Mouse (Mus musculus): ENCODE data around the gene Ahcyl1. TPM values are rescaled to one million over a fixed set of nuclear protein-coding genes. Genes with fewer than 3 reads are reported as not detected.

Ahcyl1 gene
- polyA plus RNA-seq, 1 experiment from 2014 or later = 110 TPM

- no peaks in the 10 kb centered on the region for H3K27me3 ChIP-seq (replicated peaks; ENCODE audit: control insufficient read depth, insufficient read depth, low read length)
- no peaks in the 10 kb centered on the region for H3K4me1 ChIP-seq (replicated peaks; ENCODE audit: control insufficient read depth, insufficient read depth, low read length)
- H3K27ac ChIP-seq (ENCODE audit: low read length) = no peak overlapping the region
- H3K36me3 ChIP-seq (ENCODE audit: control insufficient read depth, insufficient read depth) = no peaks in the 10 kb centered on the region
- H3K4me2 ChIP-seq (ENCODE audit: low read length) = no peak overlapping the region
- no peak overlapping the region for H3K9ac ChIP-seq (replicated peaks; ENCODE audit: low read depth, low read length)
- 91% methylated on average over 4 of the region's 4 CpGs for WGBS
- no peak for ATAC-seq
- H3K4me3 ChIP-seq (replicated peaks; ENCODE audit: low read length) = no peak overlapping the region
- H3K9me3 ChIP-seq (ENCODE audit: control insufficient read depth, low read length) = no peaks in the 10 kb centered on the region
Observed at GRCm38 (mm10) chr3:107707239-107707638, 10.9 kb upstream of the Ahcyl1 start.

- Histone ChIP-seq H3K9ac (replicated peaks; ENCODE audit: low read depth, low read length) (no peak overlapping the region), H3K4me3 (replicated peaks; ENCODE audit: low read length) (no peak overlapping the region), H3K9me3 (ENCODE audit: control insufficient read depth, low read length) (no peaks in the 10 kb centered on the region), H3K4me2 (ENCODE audit: low read length) (no peak overlapping the region), H3K27ac (ENCODE audit: low read length) (no peak overlapping the region), H3K36me3 (ENCODE audit: control insufficient read depth, insufficient read depth) (no peaks in the 10 kb centered on the region), H3K27me3 (replicated peaks; ENCODE audit: control insufficient read depth, insufficient read depth, low read length) (no peaks in the 10 kb centered on the region), H3K4me1 (replicated peaks; ENCODE audit: control insufficient read depth, insufficient read depth, low read length) (no peaks in the 10 kb centered on the region)
- WGBS = 81% methylated on average over 2 of the region's 2 CpGs
- ATAC-seq = no peak
Observed at GRCm38 (mm10) chr3:107706164-107706563, 9.8 kb upstream of the Ahcyl1 start.

GRCm38 (mm10) chr3:107704371-107704705 is 8.0 kb upstream of the Ahcyl1 start:
- Histone ChIP-seq H3K27me3 (replicated peaks; ENCODE audit: control insufficient read depth, insufficient read depth, low read length) (no peaks in the 10 kb centered on the region), H3K4me2 (ENCODE audit: low read length) (no peak overlapping the region), H3K36me3 (ENCODE audit: control insufficient read depth, insufficient read depth) (no peaks in the 10 kb centered on the region), H3K4me1 (replicated peaks; ENCODE audit: control insufficient read depth, insufficient read depth, low read length) (no peaks in the 10 kb centered on the region), H3K9ac (replicated peaks; ENCODE audit: low read depth, low read length) (no peak overlapping the region), H3K9me3 (ENCODE audit: control insufficient read depth, low read length) (no peaks in the 10 kb centered on the region), H3K27ac (ENCODE audit: low read length) (no peak overlapping the region), H3K4me3 (replicated peaks; ENCODE audit: low read length) (no peak overlapping the region)
- no peak for ATAC-seq
- WGBS = 100% methylated on average over 1 of the region's 1 CpGs

GRCm38 (mm10) chr3:107703675-107704370 is 7.5 kb upstream of the Ahcyl1 start:
- Histone ChIP-seq H3K4me1 (replicated peaks; ENCODE audit: control insufficient read depth, insufficient read depth, low read length) (no peaks in the 10 kb centered on the region), H3K4me2 (ENCODE audit: low read length) (no peak overlapping the region), H3K9me3 (ENCODE audit: control insufficient read depth, low read length) (no peaks in the 10 kb centered on the region), H3K27ac (ENCODE audit: low read length) (no peak overlapping the region), H3K9ac (replicated peaks; ENCODE audit: low read depth, low read length) (no peak overlapping the region), H3K36me3 (ENCODE audit: control insufficient read depth, insufficient read depth) (no peaks in the 10 kb centered on the region), H3K4me3 (replicated peaks; ENCODE audit: low read length) (no peak overlapping the region), H3K27me3 (replicated peaks; ENCODE audit: control insufficient read depth, insufficient read depth, low read length) (no peaks in the 10 kb centered on the region)
- 76% methylated on average over 7 of the region's 7 CpGs for WGBS
- ATAC-seq = no peak

GRCm38 (mm10) chr3:107701767-107702394 is 5.5 kb upstream of the Ahcyl1 start:
- Histone ChIP-seq H3K27me3 (replicated peaks; ENCODE audit: control insufficient read depth, insufficient read depth, low read length) (no peaks in the 10 kb centered on the region), H3K4me2 (ENCODE audit: low read length) (no peak overlapping the region), H3K9me3 (ENCODE audit: control insufficient read depth, low read length) (no peaks in the 10 kb centered on the region), H3K4me3 (replicated peaks; ENCODE audit: low read length) (no peak overlapping the region), H3K9ac (replicated peaks; ENCODE audit: low read depth, low read length) (no peak overlapping the region), H3K4me1 (replicated peaks; ENCODE audit: control insufficient read depth, insufficient read depth, low read length) (peaks cover 2% of the 10 kb centered on the region; the same call in 1 of the 2 replicates), H3K36me3 (ENCODE audit: control insufficient read depth, insufficient read depth) (no peaks in the 10 kb centered on the region), H3K27ac (ENCODE audit: low read length) (no peak overlapping the region)
- no peak for ATAC-seq
- 90% methylated on average over 1 of the region's 1 CpGs for WGBS

- Histone ChIP-seq H3K27me3 (replicated peaks; ENCODE audit: control insufficient read depth, insufficient read depth, low read length) (no peaks in the 10 kb centered on the region), H3K9ac (replicated peaks; ENCODE audit: low read depth, low read length) (no peak overlapping the region), H3K4me3 (replicated peaks; ENCODE audit: low read length) (no peak overlapping the region), H3K4me2 (ENCODE audit: low read length) (no peak overlapping the region), H3K36me3 (ENCODE audit: control insufficient read depth, insufficient read depth) (no peaks in the 10 kb centered on the region), H3K27ac (ENCODE audit: low read length) (no peak overlapping the region), H3K9me3 (ENCODE audit: control insufficient read depth, low read length) (no peaks in the 10 kb centered on the region), H3K4me1 (replicated peaks; ENCODE audit: control insufficient read depth, insufficient read depth, low read length) (peaks cover 5% of the 10 kb centered on the region; the same call in 1 of the 2 replicates)
- no peak for ATAC-seq
- 88% methylated on average over 2 of the region's 2 CpGs for WGBS
Observed at GRCm38 (mm10) chr3:107700625-107701024, 4.3 kb upstream of the Ahcyl1 start.

- ATAC-seq = no peak; the same call in 1 of the 2 replicates
- Histone ChIP-seq H3K36me3 (ENCODE audit: control insufficient read depth, insufficient read depth) (no peaks in the 10 kb centered on the region), H3K9me3 (ENCODE audit: control insufficient read depth, low read length) (no peaks in the 10 kb centered on the region), H3K4me1 (replicated peaks; ENCODE audit: control insufficient read depth, insufficient read depth, low read length) (peaks cover 28% of the 10 kb centered on the region), H3K4me3 (replicated peaks; ENCODE audit: low read length) (peak overlapping the region; percentile 11; the same call in 1 of the 2 replicates), H3K27me3 (replicated peaks; ENCODE audit: control insufficient read depth, insufficient read depth, low read length) (no peaks in the 10 kb centered on the region), H3K9ac (replicated peaks; ENCODE audit: low read depth, low read length) (peak overlapping the region; percentile 10; the same call in 1 of the 2 replicates), H3K27ac (ENCODE audit: low read length) (no peak overlapping the region), H3K4me2 (ENCODE audit: low read length) (peak overlapping the region; percentile 34)
- 46% methylated on average over 3 of the region's 3 CpGs for WGBS
Observed at GRCm38 (mm10) chr3:107696910-107697309, 550 bp upstream of the Ahcyl1 start.

- WGBS = 5% methylated on average over 16 of the region's 16 CpGs
- H3K4me1 ChIP-seq (replicated peaks; ENCODE audit: control insufficient read depth, insufficient read depth, low read length) = peaks cover 39% of the 10 kb centered on the region
- H3K9ac ChIP-seq (replicated peaks; ENCODE audit: low read depth, low read length) = peak overlapping the region; percentile 92
- peak overlapping the region; percentile 94 for H3K27ac ChIP-seq (ENCODE audit: low read length)
- peak overlapping the region; percentile 89 for H3K4me2 ChIP-seq (ENCODE audit: low read length)
- ATAC-seq = no peak
- H3K36me3 ChIP-seq (ENCODE audit: control insufficient read depth, insufficient read depth) = no peaks in the 10 kb centered on the region
- no peaks in the 10 kb centered on the region for H3K9me3 ChIP-seq (ENCODE audit: control insufficient read depth, low read length)
- H3K4me3 ChIP-seq (replicated peaks; ENCODE audit: low read length) = peak overlapping the region; percentile 86
- no peaks in the 10 kb centered on the region for H3K27me3 ChIP-seq (replicated peaks; ENCODE audit: control insufficient read depth, insufficient read depth, low read length)
Observed at GRCm38 (mm10) chr3:107695219-107695947, 977 bp downstream of the Ahcyl1 start.

GRCm38 (mm10) chr3:107694256-107694900 is 2.0 kb downstream of the Ahcyl1 start:
- Histone ChIP-seq H3K4me2 (ENCODE audit: low read length) (peak overlapping the region; percentile 89), H3K9me3 (ENCODE audit: control insufficient read depth, low read length) (no peaks in the 10 kb centered on the region), H3K27me3 (replicated peaks; ENCODE audit: control insufficient read depth, insufficient read depth, low read length) (no peaks in the 10 kb centered on the region), H3K4me3 (replicated peaks; ENCODE audit: low read length) (peak overlapping the region; percentile 86), H3K9ac (replicated peaks; ENCODE audit: low read depth, low read length) (peak overlapping the region; percentile 92; the same call in 1 of the 2 replicates), H3K4me1 (replicated peaks; ENCODE audit: control insufficient read depth, insufficient read depth, low read length) (peaks cover 43% of the 10 kb centered on the region), H3K27ac (ENCODE audit: low read length) (no peak overlapping the region), H3K36me3 (ENCODE audit: control insufficient read depth, insufficient read depth) (no peaks in the 10 kb centered on the region)
- no peak for ATAC-seq
- WGBS = 46% methylated on average over 2 of the region's 2 CpGs

All from forebrain, embryonic 16.5 days (tissue).